Mouse (Mus musculus) heart, adult 8-10 months (tissue): ENCODE data around the gene Isoc2a. TPM values are rescaled to one million over a fixed set of nuclear protein-coding genes. Genes with fewer than 3 reads are reported as not detected.
"Not testable (repeated sequence)": the region's sequence is repeated elsewhere in the genome, so short reads cannot be mapped to it uniquely, and the experiment has no call there.

ENCODE experiments used
- DNase-seq: peaks from one replicate; pipeline ENCODE4 v3.0.0; 2022; ENCODE audit warnings: low spot score
- total RNA-seq, 4 experiments: library from RNA; stranded (reverse); gene quantifications; 2 replicates each; pipeline ENCODE4 v1.2.4; 2022

The Isoc2a gene
- 10 to 100 TPM; 52.2 to 62.9 (median 54.4) TPM for total RNA-seq

- peak; percentile 90 for DNase-seq
Measured at GRCm38 (mm10) chr7:4876753-4877221, at the start of gene Isoc2a. TSS of gene Isoc2a (plus strand) at chr7:4877153.

DNA sequence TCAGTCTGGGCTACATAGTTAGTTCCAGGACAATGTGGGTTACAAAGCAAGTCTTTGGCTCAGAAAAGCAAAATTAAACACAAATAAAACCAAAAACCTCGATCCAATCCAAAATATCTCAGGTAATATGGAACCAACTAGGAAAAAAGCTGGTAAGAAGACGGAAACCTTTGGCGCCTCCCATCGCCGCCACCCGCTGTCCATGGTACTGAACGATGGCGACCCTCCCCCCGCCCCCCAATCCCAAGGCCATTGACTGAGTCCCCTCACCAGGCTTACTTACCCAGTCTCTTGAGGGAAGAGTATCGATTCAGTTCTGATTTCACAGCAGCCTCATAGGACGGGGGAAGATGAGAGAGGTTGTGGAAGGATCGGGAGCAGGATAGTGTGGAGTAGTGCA, 46.5 kb upstream of the Isoc2a start:
- no peak for DNase-seq

DNA sequence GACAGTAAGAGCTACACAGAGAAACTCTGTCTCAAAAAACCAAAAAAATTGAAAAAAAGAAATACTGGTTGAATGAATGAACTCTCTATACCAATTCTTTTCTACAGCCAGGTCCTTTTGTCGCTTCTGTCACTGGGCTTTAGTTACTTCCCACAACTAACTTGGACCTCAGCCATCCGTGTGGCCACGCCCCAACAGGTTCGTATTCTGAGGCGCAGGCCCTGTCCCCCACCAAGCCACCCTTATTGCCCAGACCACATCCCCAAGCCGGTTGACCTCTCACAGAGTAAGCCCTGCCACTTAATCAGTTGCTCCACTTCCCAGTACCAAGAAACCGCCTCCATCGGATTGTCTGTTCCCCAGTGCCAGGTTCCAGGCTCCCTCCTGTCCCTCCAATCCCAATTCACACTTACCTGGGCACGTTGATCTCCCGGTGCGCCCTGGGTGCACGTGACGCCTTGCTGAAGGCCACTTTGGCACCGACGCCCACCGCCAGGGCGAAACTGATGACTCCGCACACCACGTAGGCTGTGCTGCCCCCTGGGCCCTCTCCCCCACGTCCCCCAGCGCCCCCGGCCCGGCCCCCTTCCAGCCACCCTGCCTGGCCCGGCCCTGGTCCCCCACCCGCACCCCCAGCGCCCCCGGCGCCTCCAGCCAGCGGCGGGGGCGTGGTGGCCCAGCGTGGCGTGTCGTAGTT, 41.2 kb upstream of the Isoc2a start:
- no peak for DNase-seq

- no peak for DNase-seq
Measured at GRCm38 (mm10) chr7:4836351-4836792, 40.6 kb upstream of the Isoc2a start.

GRCm38 (mm10) chr7:4837639-4838038, 39.3 kb upstream of the Isoc2a start:
- DNase-seq = no peak

DNA sequence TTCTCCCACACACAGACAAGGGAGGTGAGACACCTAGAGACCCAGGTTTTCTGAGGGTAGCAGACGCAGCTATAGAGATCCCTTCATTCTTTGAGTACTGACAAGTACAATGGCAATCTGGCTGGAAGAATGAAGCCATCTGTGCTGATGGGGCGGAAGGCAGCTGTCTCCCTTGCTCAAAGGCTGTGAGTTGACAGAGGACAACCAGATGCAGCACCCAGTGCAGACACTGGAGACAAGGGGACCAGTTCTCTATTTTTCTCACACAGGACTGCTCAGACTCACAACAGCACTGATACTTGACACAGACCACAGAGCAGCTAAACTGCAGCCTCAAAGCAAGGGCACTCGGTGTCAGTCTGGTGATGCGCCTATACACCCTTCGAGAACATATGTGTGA, 34.9 kb upstream of the Isoc2a start:
- DNase-seq = no peak

GRCm38 (mm10) chr7:4842634-4843131, 34.3 kb upstream of the Isoc2a start:
- DNase-seq = no peak

DNA sequence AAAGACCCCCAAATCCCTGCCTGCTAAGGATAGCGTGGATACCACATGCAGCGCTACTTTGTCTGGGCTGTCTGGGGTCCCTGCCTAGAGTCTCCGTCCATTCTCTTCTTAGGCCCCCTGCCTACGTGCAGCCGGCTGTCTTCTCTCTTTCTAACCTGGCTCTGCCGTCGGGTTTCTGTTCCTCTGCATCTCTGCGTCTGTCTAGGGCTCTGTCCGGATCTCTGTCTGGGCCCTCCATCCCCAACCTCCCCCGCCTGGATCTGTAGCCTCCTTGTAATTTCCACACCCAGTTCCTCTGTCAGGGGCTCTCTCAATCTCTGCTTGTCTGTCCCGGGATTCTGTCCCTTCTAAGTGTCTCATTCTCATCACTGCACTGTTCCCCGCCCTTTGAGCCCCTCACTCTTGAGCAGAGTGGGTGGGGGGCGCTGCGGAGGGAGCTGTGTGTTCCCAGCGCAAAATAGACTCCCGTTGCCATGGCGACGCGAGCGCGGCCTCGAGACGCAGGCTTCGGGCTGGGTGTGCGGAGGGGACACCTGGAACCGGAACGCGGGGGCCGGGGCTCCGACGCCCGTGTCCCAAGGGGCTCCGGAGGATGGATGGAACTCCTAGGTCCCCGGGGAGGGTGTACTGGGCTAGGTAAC, 33.2 kb upstream of the Isoc2a start:
- no peak for DNase-seq

- no peak for DNase-seq
Measured at GRCm38 (mm10) chr7:4844245-4844916, 32.6 kb upstream of the Isoc2a start, which contains the start of gene Shisa7. TSS of gene Shisa7 (minus strand) at chr7:4844696.

DNA sequence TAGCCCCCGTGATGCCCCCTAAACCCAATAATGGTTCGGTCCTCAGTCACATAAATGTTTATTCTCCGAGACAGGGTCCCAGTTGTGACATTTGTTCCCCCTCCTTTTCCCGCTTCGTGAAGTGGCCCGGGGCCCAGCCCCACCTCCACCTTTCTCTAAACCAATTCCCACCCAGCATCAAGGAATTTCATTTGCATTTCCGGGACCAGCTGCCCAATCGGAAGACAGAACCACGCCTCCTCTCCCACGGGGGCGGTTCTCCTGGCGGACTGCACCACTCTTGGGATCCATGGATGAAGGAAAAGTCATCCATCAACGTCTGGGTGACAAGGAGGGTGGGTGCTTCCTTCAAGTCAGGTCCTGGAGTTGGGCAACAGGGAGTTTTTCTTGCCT, 32.0 kb upstream of the Isoc2a start:
- no peak for DNase-seq

DNA sequence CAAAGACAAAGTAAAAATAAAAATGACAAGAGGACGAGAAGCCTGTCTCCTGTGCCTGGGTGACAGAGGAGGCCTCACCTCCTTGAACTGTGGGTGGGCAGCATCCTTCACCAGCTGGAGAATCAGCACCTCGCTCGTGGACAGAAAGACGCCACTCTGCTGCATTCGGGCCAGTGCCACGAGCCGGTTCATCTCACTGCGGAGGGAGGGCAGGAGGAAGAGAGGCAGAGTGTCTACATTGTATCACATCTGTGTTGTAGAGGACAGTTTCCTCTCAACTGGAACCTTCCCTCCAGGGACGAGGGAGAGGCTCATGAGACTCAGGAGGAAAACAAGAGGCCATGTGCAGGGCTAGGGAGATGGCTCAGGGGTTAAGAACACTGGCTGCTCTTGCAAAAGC, 27.6 kb upstream of the Isoc2a start:
- no peak for DNase-seq

DNA sequence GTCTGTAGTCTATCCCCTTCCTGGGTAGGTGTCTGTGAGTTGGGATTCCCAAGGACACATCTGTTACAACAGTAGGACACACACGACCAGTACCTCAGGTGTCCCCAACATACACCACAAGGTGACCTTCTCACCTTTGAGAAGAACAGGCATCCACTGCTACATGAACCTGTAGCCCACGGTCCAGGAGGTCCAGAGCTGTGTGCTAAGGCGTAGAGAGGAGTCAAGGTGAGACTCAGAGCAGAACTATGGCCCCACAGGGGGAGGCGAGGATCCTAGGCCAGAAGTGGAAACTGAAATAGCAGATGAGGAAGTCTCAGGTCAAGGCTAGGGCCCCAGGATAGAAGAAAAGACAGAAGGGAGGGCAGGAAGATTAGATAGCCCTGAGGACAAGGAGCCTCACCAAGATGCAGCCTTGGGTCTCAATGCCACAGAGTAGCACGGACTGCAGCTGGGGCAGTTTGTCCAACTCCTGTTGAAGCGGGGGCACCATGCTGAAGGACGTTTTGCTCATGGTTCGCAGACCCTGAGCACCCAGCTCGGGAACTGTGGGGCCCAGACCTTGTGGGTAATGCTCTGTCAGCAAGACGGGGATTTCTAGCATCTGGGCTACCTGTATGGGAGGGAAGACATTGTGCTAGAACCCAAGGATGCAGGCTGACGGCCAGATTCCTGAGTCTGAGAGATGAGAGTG, 26.2 kb upstream of the Isoc2a start:
- DNase-seq = no peak

- no peak for DNase-seq
Measured at GRCm38 (mm10) chr7:4851315-4851688, 25.7 kb upstream of the Isoc2a start.

GRCm38 (mm10) chr7:4853613-4854012, 23.3 kb upstream of the Isoc2a start:
- DNase-seq = no peak

- DNase-seq = no peak
Measured at GRCm38 (mm10) chr7:4856508-4856907, 20.4 kb upstream of the Isoc2a start.

DNA sequence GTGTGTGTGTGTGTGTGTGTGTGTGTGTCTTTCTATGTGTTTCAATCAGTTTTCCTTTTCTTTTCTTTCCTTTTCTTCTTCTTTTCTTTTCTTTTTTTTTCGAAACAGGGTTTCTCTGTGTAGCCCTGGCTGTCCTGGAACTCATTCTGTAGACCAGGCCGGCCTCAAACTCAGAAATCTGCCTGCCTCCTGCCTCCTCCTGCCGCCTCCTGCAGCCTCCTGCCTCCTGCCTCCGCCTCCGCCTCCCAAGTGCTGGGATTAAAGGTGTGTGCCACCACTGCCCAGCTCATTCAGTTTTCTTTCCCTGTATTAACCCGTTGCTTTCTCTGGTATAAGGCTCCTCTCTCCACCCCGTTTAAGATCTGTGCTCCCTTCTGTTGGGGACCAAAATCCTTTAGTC, 19.6 kb upstream of the Isoc2a start:
- DNase-seq = no peak

- no peak for DNase-seq
Measured at GRCm38 (mm10) chr7:4859418-4859978, 17.5 kb upstream of the Isoc2a start.

DNA sequence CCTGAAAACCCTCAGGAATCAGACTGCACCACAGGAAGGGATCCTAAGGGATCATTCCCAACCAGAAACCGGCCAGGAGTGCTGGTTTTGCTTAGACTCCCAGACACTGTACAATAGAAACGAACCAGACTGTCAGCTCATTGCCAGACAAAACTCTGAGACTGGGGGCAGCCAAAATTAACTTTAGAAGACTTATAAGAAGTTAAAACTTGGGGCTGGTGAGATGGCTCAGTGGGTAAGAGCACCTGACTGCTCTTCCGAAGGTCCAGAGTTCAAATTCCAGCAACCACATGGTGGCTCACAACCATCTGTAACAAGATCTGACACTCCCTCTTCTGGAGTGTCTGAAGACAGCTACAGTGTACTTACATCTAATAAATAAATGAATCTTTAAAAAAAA, 16.0 kb upstream of the Isoc2a start:
- DNase-seq = not testable (repeated sequence)

DNA sequence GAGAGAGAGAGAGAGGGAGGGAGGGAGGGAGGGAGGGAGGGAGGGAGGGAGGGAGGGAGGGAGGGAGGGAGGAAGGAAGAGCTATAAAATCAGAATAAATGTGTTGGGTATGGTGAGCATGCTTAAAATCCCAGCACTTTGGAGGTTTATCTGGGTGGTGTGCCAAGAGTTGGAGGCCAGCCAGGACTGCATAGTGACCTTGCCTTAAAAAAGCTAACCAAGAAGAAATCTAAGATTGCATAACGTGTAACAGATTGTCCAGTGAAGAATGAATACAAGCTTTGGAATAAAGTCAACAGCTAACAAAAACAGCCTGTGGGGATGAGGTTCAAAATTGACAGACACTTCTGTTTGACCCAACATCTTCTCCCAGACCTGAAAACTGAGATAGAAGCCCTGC, 13.9 kb upstream of the Isoc2a start:
- peak; percentile 65 for DNase-seq

DNA sequence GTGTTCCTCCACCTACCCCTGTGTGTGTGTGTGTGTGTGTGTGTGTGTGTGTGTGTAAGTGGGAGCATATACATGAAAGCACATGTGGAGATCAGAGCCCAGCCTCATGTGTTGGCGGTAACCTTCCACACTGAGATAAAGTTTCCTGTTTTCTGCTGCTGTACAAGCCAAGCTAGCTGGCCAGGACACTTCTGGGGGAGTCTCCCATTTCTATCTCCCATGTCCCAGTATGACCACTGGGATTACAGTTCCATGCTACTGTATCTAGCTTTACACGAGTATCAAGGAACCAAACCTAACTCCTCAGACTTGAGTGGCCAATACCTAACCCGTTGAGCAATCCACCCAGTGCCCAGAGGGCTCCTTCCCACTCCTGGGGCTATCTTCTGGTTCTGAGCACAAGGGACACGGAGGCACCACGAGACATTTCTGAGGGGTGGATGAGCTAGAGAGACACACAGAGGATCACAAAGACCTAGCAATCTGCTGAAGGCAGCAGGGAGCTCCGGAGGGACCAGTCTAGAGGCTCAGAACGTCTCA, 13.3 kb upstream of the Isoc2a start:
- DNase-seq = no peak

DNA sequence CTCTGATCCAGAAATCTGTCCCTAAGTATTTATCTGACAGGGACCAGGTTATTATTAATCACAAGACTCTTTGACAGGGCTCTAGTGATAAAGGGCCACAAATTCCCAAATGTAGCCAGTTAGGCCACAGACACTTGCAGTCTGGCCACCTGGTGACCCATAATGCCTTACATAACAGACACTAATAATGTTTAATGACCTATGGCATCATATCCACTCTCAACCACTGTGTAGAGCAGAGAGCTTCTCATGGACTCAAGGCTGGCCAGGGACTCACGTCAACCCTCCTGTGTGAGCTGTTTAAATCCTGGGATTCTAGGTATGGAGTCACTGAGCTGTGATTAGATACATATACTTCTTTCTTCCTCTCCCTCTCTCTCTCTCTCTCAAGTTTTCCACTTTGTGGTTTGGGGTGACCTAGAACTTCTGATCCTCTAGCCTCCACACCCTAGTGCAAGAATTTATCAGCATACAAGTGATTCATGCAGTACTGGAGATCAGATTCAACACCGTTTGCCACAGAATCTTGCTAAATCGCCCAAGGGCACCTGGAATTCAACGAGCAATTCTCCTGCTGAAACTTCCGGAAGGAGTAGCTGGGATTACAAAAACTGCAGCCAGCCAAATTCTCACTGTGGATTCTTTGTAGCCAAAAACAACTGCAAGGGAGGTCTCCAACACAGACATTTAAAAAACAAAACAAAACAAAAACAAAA, 12.7 kb upstream of the Isoc2a start:
- DNase-seq = no peak
